Mouse (Mus musculus): ENCODE measurements around the gene Rras2.

- TF ChIP-seq CTCF (IDR thresholded peaks at IDR 0.05; ENCODE audit: low read depth, low read length) (no peak), POLR2A (IDR thresholded peaks at IDR 0.05; ENCODE audit: insufficient read depth, low read length) (no peak), EP300 (IDR thresholded peaks at IDR 0.05; ENCODE audit: insufficient read depth, low read depth, low read length) (no peak)
Measured at GRCm38 (mm10) chr7:114090892-114091545, 26.6 kb downstream of the Rras2 start.
